Mouse (Mus musculus) layer of hippocampus, adult 9-10 months (tissue): Measurements from ENCODE around the gene Chd8.
A peak's percentile ranks its signal among the peaks of the same experiment; 100 is the strongest.
"Not testable (repeated sequence)": the region's sequence is repeated elsewhere in the genome, so short reads cannot be mapped to it uniquely, and the experiment has no call there.

Experiments
- DNase-seq: peaks from one replicate; pipeline ENCODE4 v3.0.0; 2022; ENCODE audit warnings: low spot score

Chd8 gene

GRCm38 (mm10) chr14:52257484-52258213 is at the start of gene Chd8:
Gene Chd8 (minus strand): TSS chr14:52257780.
- peak; percentile 96 for DNase-seq

GRCm38 (mm10) chr14:52306100-52306499 is 48.5 kb upstream of the Chd8 start:
- no peak for DNase-seq

GRCm38 (mm10) chr14:52304644-52305271 is 47.2 kb upstream of the Chd8 start, which contains the start of gene Mettl3:
Gene Mettl3 (minus strand): TSS chr14:52305128.
- peak; percentile 89 for DNase-seq

- not testable (repeated sequence) for DNase-seq
Measured at GRCm38 (mm10) chr14:52303517-52303916, 45.9 kb upstream of the Chd8 start.

- no peak for DNase-seq
Measured at GRCm38 (mm10) chr14:52295558-52296264, 38.1 kb upstream of the Chd8 start.

GRCm38 (mm10) chr14:52284191-52284590 is 26.6 kb upstream of the Chd8 start:
- DNase-seq: no peak

GRCm38 (mm10) chr14:52283629-52284028 is 26.0 kb upstream of the Chd8 start:
- no peak for DNase-seq

GRCm38 (mm10) chr14:52279747-52280120 is 22.2 kb upstream of the Chd8 start:
- DNase-seq: no peak

GRCm38 (mm10) chr14:52278932-52279746 is 21.6 kb upstream of the Chd8 start, which contains the start of the genes Tox4 and Rab2b:
Gene Tox4 (plus strand): TSS chr14:52279146.
Gene Rab2b (minus strand): TSS chr14:52279545.
- peak; percentile 98 for DNase-seq

- DNase-seq: no peak
Measured at GRCm38 (mm10) chr14:52277210-52277609, 19.6 kb upstream of the Chd8 start.

GRCm38 (mm10) chr14:52272781-52273180 is 15.2 kb upstream of the Chd8 start:
- no peak for DNase-seq

- DNase-seq: no peak
Measured at GRCm38 (mm10) chr14:52256311-52257175, 1.0 kb downstream of the Chd8 start.

GRCm38 (mm10) chr14:52246129-52246528 is 11.5 kb downstream of the Chd8 start:
- DNase-seq: no peak

- no peak for DNase-seq
Measured at GRCm38 (mm10) chr14:52244690-52245042, 12.9 kb downstream of the Chd8 start.

- peak; percentile 99 for DNase-seq
Measured at GRCm38 (mm10) chr14:52244041-52244689, 13.4 kb downstream of the Chd8 start.

- DNase-seq: no peak
Measured at GRCm38 (mm10) chr14:52236216-52236615, 21.4 kb downstream of the Chd8 start.

GRCm38 (mm10) chr14:52235165-52235564 is 22.4 kb downstream of the Chd8 start:
- DNase-seq: no peak

GRCm38 (mm10) chr14:52232249-52232648 is 25.3 kb downstream of the Chd8 start:
- no peak for DNase-seq

GRCm38 (mm10) chr14:52225972-52226371 is 31.6 kb downstream of the Chd8 start:
- no peak for DNase-seq

GRCm38 (mm10) chr14:52217261-52217660 is 40.3 kb downstream of the Chd8 start:
- DNase-seq: no peak

GRCm38 (mm10) chr14:52199412-52199811 is 58.2 kb downstream of the Chd8 start:
- DNase-seq: no peak
